Mouse (Mus musculus): ENCODE results near the gene Ndufc2. TPM values are rescaled to one million over a fixed set of nuclear protein-coding genes. Genes with fewer than 3 reads are reported as not detected.

Gene Ndufc2
- polyA plus RNA-seq, 1 experiment from 2014 or later = 512 TPM

- WGBS = 28% methylated on average over 4 of the region's 4 CpGs
- no peak; the same call in 1 of the 2 replicates for ATAC-seq
- Histone ChIP-seq H3K4me1 (no peaks in the 10 kb centered on the region), H3K27me3 (no peaks in the 10 kb centered on the region), H3K9ac (no peak overlapping the region), H3K4me3 (no peak overlapping the region), H3K27ac (no peak overlapping the region), H3K9me3 (replicated peaks) (no peaks in the 10 kb centered on the region), H3K36me3 (ENCODE audit: poor library complexity, severe bottlenecking) (no peaks in the 10 kb centered on the region), H3K4me2 (no peak overlapping the region)
Measured at GRCm38 (mm10) chr7:97361467-97361866, 38.3 kb upstream of the Ndufc2 start.

DNA sequence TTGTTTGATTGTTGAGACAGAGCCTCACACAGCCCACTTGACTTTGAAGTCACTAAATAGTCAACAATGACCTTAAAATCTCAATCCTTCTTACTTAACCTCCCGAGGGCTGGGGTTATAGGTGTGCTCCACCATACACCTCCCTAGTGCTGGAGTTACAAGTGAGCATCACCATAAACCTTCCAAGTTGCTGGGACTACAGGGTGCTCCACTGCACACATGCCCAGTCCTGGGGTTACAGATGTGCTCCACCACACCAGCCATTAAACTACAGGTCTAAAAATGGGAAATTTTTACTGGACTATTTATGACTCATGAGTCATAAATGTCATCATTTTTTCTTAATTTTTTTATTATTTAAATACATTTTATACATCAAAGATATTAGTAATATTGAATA lies 33.9 kb upstream of the Ndufc2 start:
- peaks cover 3% of the 10 kb centered on the region for H3K4me1 ChIP-seq
- no peak overlapping the region for H3K4me2 ChIP-seq
- no peak overlapping the region for H3K9ac ChIP-seq
- H3K4me3 ChIP-seq = no peak overlapping the region
- no peak for ATAC-seq
- WGBS = 79% methylated on average over 1 of the region's 1 CpGs
- H3K9me3 ChIP-seq (replicated peaks) = no peaks in the 10 kb centered on the region
- H3K27me3 ChIP-seq = no peaks in the 10 kb centered on the region
- no peaks in the 10 kb centered on the region for H3K36me3 ChIP-seq (ENCODE audit: poor library complexity, severe bottlenecking)
- H3K27ac ChIP-seq = no peak overlapping the region

- H3K27ac ChIP-seq = no peak overlapping the region
- peaks cover 14% of the 10 kb centered on the region for H3K4me1 ChIP-seq
- H3K9me3 ChIP-seq (replicated peaks) = no peaks in the 10 kb centered on the region
- WGBS = 95% methylated on average over 9 of the region's 9 CpGs
- no peak overlapping the region for H3K9ac ChIP-seq
- H3K4me3 ChIP-seq = no peak overlapping the region
- no peak overlapping the region for H3K4me2 ChIP-seq
- peaks cover 52% of the 10 kb centered on the region for H3K36me3 ChIP-seq (ENCODE audit: poor library complexity, severe bottlenecking)
- H3K27me3 ChIP-seq = no peaks in the 10 kb centered on the region
- no peak for ATAC-seq
Measured at GRCm38 (mm10) chr7:97375101-97375500, 24.7 kb upstream of the Ndufc2 start.

DNA sequence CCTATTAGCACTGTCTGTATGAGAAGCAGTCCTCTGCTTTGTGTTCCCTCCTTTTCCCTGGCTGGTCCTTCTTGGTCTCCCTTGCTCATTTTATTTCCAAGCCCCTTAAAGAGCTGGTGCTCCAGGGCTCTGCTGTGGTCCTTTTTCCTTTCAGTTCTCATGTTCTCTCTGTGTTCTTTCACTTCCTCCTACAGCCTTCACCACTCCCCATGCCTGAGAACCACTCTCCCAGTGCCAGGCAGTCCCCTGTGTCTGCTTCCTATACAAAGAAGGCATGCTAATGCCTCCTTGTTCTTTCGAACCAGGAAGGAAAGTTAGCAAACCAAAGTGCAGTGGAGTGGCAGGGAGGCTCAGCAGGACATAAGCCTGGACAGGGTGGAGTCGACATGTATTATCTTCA lies 23.9 kb upstream of the Ndufc2 start:
- ATAC-seq = no peak
- Histone ChIP-seq H3K4me2 (no peak overlapping the region), H3K4me3 (no peak overlapping the region), H3K27ac (no peak overlapping the region), H3K9ac (no peak overlapping the region), H3K4me1 (peaks cover 12% of the 10 kb centered on the region), H3K36me3 (ENCODE audit: poor library complexity, severe bottlenecking) (peaks cover 57% of the 10 kb centered on the region), H3K27me3 (no peaks in the 10 kb centered on the region), H3K9me3 (replicated peaks) (no peaks in the 10 kb centered on the region)
- 78% methylated on average over 2 of the region's 2 CpGs for WGBS

GRCm38 (mm10) chr7:97379304-97379703 lies 20.5 kb upstream of the Ndufc2 start:
- no peak for ATAC-seq
- Histone ChIP-seq H3K9me3 (replicated peaks) (no peaks in the 10 kb centered on the region), H3K27ac (no peak overlapping the region), H3K4me1 (no peaks in the 10 kb centered on the region), H3K36me3 (ENCODE audit: poor library complexity, severe bottlenecking) (peaks cover 82% of the 10 kb centered on the region), H3K4me3 (no peak overlapping the region), H3K9ac (no peak overlapping the region), H3K27me3 (no peaks in the 10 kb centered on the region), H3K4me2 (no peak overlapping the region)
- 97% methylated on average over 5 of the region's 5 CpGs for WGBS

DNA sequence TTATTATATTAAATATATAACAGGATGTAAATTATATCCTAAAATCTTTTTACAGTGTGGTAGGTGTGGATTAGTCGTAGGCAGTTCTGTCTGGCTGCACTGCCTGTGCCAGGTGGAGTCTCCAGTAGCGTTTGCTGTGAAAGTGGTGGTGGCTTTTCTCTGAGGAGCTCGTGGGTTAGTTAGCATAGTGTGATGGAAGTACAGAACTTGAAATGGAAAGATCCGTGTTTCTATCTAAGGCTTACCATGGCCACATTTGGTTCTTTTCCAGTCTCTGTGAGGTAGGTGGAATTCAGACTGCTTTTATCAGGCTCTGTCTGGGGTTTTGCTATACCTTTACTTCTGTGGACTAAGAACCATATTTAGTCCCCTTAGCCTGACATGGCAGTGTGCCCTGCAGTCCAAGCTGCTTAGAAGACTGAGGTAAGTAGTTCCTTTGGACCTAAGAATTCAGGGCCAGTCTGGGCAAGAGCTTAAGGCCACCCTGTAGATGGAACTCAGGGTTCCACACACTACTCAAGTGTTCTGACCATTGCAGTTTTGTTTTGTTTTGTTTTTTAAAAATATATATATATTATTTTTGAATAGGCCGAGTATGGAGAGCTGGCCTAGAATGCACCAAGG lies 19.2 kb upstream of the Ndufc2 start:
- 92% methylated on average over 5 of the region's 5 CpGs for WGBS
- no peaks in the 10 kb centered on the region for H3K9me3 ChIP-seq (replicated peaks)
- H3K9ac ChIP-seq = no peak overlapping the region
- peaks cover 82% of the 10 kb centered on the region for H3K36me3 ChIP-seq (ENCODE audit: poor library complexity, severe bottlenecking)
- no peak overlapping the region for H3K4me2 ChIP-seq
- H3K4me1 ChIP-seq = no peaks in the 10 kb centered on the region
- no peak overlapping the region for H3K4me3 ChIP-seq
- no peak overlapping the region for H3K27ac ChIP-seq
- ATAC-seq = no peak
- no peaks in the 10 kb centered on the region for H3K27me3 ChIP-seq

DNA sequence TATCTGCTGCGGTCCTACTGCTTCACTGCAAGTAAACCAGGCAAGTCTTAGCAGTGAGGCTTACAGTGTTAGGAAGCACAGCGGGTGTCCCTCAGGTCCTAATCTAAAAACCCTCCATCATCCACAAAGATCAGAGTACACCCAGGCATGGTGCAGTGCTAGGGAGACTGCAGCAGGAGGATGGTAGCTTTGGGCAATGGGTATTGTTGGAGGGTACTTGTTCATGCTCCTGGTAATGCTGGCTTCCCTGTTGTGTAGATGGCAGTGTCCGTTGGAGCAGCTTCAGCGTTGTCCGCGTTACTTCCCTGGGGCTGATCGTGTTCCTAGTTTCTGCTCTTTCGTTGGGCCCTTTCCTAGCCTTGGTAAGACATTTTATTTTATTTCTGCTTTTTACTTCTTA lies 17.1 kb upstream of the Ndufc2 start:
- WGBS = 96% methylated on average over 8 of the region's 8 CpGs

DNA sequence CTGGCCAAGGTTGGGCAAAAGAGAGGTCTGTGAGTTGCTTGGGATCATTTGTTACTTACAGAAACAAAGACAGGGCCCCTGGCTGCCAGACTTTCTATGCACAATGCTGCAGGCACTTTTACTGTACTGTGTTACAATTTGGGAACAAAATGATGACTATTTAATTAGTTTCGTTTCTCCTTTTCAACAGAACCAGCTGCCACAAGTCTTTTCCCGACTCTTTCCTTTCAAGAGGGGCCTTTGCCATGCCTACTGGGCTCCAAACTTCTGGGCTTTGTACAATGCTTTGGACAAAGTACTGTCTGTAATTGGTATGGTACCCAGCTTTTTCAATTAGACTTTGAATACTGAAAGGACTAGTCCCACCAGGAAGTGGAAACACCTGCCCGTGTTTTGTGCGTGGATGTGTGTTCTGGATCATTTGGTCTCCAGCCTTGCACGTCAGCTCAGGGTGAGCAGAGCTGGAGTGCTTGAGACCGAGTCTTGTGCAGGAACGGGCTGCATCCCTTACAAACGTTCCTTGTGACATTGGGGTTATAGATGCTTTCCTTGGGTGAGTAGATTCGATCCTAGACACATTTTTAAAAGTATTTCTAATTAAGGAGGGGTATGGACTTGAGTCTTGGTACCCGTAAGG lies 16.2 kb upstream of the Ndufc2 start:
- Histone ChIP-seq H3K4me1 (0 out of 2 replicates have a peak, but pooled peaks cover 4% of the 10 kb centered on the region), H3K36me3 (ENCODE audit: poor library complexity, severe bottlenecking) (peaks cover 92% of the 10 kb centered on the region), H3K9ac (no peak overlapping the region), H3K27me3 (no peaks in the 10 kb centered on the region), H3K27ac (no peak overlapping the region), H3K9me3 (replicated peaks) (no peaks in the 10 kb centered on the region), H3K4me3 (no peak overlapping the region), H3K4me2 (no peak overlapping the region)
- ATAC-seq = peak; percentile 34; the same call in 1 of the 2 replicates
- WGBS = 84% methylated on average over 10 of the region's 10 CpGs

More for the DNA sequence above, 17.1 kb upstream of the Ndufc2 start:
- Histone ChIP-seq H3K4me3 (no peak overlapping the region), H3K9me3 (replicated peaks) (no peaks in the 10 kb centered on the region), H3K27me3 (no peaks in the 10 kb centered on the region), H3K36me3 (ENCODE audit: poor library complexity, severe bottlenecking) (peaks cover 93% of the 10 kb centered on the region), H3K4me1 (0 out of 2 replicates have a peak, but pooled peaks cover 4% of the 10 kb centered on the region), H3K4me2 (no peak overlapping the region), H3K27ac (no peak overlapping the region), H3K9ac (no peak overlapping the region)
- ATAC-seq = no peak

DNA sequence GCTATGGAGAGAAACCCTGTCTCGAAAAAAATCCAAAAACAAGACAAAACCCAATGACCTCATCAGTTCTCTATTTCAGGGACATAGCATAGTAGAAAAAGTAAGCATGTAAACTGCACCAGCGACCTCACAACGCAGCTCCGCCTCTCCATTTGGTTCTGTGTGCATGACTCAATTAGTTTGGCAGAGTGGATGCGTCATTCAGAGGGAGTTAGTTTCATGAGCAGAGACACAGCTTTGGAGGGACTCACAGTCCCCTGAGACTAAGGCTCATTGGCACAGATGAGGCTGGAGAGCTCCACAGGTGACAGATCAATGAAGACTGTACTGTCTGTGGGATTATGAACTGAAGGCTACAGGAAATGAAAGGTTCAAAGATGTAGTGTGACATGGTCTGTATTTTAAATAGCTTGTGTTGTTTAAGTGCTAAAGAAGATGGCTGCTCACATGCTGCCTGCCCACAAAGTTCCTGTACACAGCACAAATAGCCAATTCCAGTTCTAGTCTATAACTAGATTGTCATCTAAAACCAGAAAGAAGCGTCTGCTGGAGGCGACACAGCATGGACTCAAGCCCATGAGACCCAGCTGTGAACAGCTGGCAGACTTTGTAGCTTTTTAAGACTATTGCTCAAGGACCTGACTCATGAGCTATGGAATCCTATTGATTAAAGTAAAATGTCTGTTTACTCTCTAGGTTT lies 13.5 kb upstream of the Ndufc2 start:
- H3K27ac ChIP-seq = no peak overlapping the region
- peaks cover 85% of the 10 kb centered on the region for H3K36me3 ChIP-seq (ENCODE audit: poor library complexity, severe bottlenecking)
- WGBS = 89% methylated on average over 7 of the region's 7 CpGs
- no peak for ATAC-seq
- H3K27me3 ChIP-seq = no peaks in the 10 kb centered on the region
- no peak overlapping the region for H3K9ac ChIP-seq
- no peaks in the 10 kb centered on the region for H3K9me3 ChIP-seq (replicated peaks)
- peaks cover 9% of the 10 kb centered on the region; the same call in 1 of the 2 replicates for H3K4me1 ChIP-seq
- H3K4me3 ChIP-seq = no peak overlapping the region
- H3K4me2 ChIP-seq = no peak overlapping the region

GRCm38 (mm10) chr7:97386806-97387370 lies 12.9 kb upstream of the Ndufc2 start:
- no peaks in the 10 kb centered on the region for H3K27me3 ChIP-seq
- H3K4me3 ChIP-seq = no peak overlapping the region
- H3K36me3 ChIP-seq (ENCODE audit: poor library complexity, severe bottlenecking) = peaks cover 79% of the 10 kb centered on the region
- no peak overlapping the region for H3K9ac ChIP-seq
- H3K9me3 ChIP-seq (replicated peaks) = no peaks in the 10 kb centered on the region
- ATAC-seq = peak; percentile 60; the same call in 1 of the 2 replicates
- 82% methylated on average over 5 of the region's 5 CpGs for WGBS
- H3K27ac ChIP-seq = peak overlapping the region; percentile 49; the same call in 1 of the 2 replicates
- peaks cover 14% of the 10 kb centered on the region; the same call in 1 of the 2 replicates for H3K4me1 ChIP-seq
- H3K4me2 ChIP-seq = no peak overlapping the region

DNA sequence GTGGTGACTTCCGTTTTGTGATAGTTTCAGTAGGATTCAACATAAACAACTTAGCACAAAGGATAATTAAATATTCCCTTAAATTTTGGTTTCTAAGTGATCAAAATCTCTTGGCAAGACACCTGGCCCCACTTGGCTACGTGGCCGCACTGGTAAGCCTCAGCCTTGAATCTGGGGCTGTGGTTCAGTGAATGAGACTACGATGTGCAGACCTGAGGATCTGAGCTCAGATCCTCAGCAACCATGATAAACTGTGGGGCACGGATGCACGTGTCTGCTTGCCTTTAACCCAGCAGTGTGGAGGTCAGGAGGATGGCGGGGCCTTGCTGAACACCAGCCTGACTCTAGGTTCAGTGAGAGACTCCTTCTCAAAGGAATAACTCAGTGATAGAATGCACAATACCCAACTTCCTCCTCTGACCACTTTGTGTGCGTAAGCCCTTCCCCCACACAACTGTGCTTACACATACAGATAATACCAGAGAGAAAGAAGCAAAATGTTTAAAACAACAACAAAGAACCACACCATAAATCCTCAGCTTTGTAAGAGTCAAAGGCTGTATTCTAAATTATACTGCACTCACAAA lies 12.1 kb upstream of the Ndufc2 start:
- H3K9me3 ChIP-seq (replicated peaks) = no peaks in the 10 kb centered on the region
- 92% methylated on average over 8 of the region's 8 CpGs for WGBS
- H3K36me3 ChIP-seq (ENCODE audit: poor library complexity, severe bottlenecking) = peaks cover 78% of the 10 kb centered on the region
- H3K9ac ChIP-seq = no peak overlapping the region
- no peak for ATAC-seq
- H3K27me3 ChIP-seq = no peaks in the 10 kb centered on the region
- H3K4me2 ChIP-seq = no peak overlapping the region
- peaks cover 17% of the 10 kb centered on the region; the same call in 1 of the 2 replicates for H3K4me1 ChIP-seq
- peak overlapping the region; percentile 49; the same call in 1 of the 2 replicates for H3K27ac ChIP-seq
- H3K4me3 ChIP-seq = no peak overlapping the region

GRCm38 (mm10) chr7:97388541-97388940 lies 11.3 kb upstream of the Ndufc2 start:
- H3K36me3 ChIP-seq (ENCODE audit: poor library complexity, severe bottlenecking) = peaks cover 78% of the 10 kb centered on the region
- H3K4me1 ChIP-seq = peaks cover 17% of the 10 kb centered on the region; the same call in 1 of the 2 replicates
- no peak for ATAC-seq
- no peaks in the 10 kb centered on the region for H3K27me3 ChIP-seq
- no peak overlapping the region for H3K4me3 ChIP-seq
- H3K27ac ChIP-seq = no peak overlapping the region
- over 99% methylated on average over 4 of the region's 4 CpGs for WGBS
- no peak overlapping the region for H3K9ac ChIP-seq
- no peaks in the 10 kb centered on the region for H3K9me3 ChIP-seq (replicated peaks)
- no peak overlapping the region for H3K4me2 ChIP-seq

Data from forebrain, embryonic 13.5 days (tissue).